Mouse (Mus musculus) spleen, postnatal 0 days (tissue): ENCODE measurements around the gene Emx1. TPM values are rescaled to one million over a fixed set of nuclear protein-coding genes. Genes with fewer than 3 reads are reported as not detected.

ENCODE experiments used
- polyA plus RNA-seq: library from polyadenylated mRNA; unstranded; fragments of >200 nt; fragmentation: Nextera tagmentation; extraction: Ambion mirVana; gene quantifications from 2 replicates; pipeline ENCODE4 v1.2.1, GENCODE M21; 2015

Gene Emx1
- not detected in 2 replicates for polyA plus RNA-seq

GRCm38 (mm10) chr6:85187340-85188211, at the start of gene Emx1:
TSS of gene Emx1 (plus strand) at chr6:85187438.

Other genes with a start within 250 kb of the Emx1 start
- 4.3 and 7.6 TPM in 2 replicates for gene Exoc6b, start 117.9 kb upstream of the Emx1 start, polyA plus RNA-seq
- 18.3 and 23.9 TPM in 2 replicates for gene Spr, start 49.7 kb upstream of the Emx1 start, polyA plus RNA-seq
- 9.0 and 13.7 TPM in 2 replicates for gene Sfxn5, start 146.0 kb downstream of the Emx1 start, polyA plus RNA-seq
- 5.3 and 6.0 TPM in 2 replicates for gene Rab11fip5, start 187.2 kb downstream of the Emx1 start, polyA plus RNA-seq
- gene Noto, start 236.4 kb downstream of the Emx1 start, polyA plus RNA-seq: not detected in 2 replicates
- gene Smyd5, start 244.6 kb downstream of the Emx1 start, polyA plus RNA-seq: 17.3 and 19.5 TPM in 2 replicates